Mouse (Mus musculus): ENCODE results near the gene Lcp2.

GRCm38 (mm10) chr11:34113760-34114159 lies 67.0 kb downstream of the Lcp2 start:
- TF ChIP-seq CTCF (conservative IDR thresholded peaks at IDR 0.05; ENCODE audit: low read length) (no peak), NANOG (IDR thresholded peaks at IDR 0.05; ENCODE audit: borderline replicate concordance, low read length) (no peak), POU5F1 (IDR thresholded peaks at IDR 0.05; ENCODE audit: borderline replicate concordance, low read length) (no peak)
